Mouse (Mus musculus) bone marrow, adult 2 months (tissue): ENCODE results near the gene Tjap1.

ENCODE experiments used
- CTCF ChIP-seq: fragments of 200-500 bp; IDR thresholded peaks from 2 replicates; pipeline ENCODE4 v1.5.1; 2011; ENCODE audit warnings: low read length, control low read depth; ENCODE audit not compliant: control insufficient read depth, insufficient read depth
- POLR2A ChIP-seq: fragments of 200-500 bp; IDR thresholded peaks from 2 replicates; pipeline ENCODE4 v1.6.1; 2011; ENCODE audit warnings: low read depth, mild to moderate bottlenecking, control low read depth, low read length, borderline replicate concordance; ENCODE audit not compliant: control insufficient read depth

GRCm38 (mm10) chr17:46277586-46277985 is 5.2 kb downstream of the Tjap1 start:
- no peak for TF ChIP-seq POLR2A
- TF ChIP-seq CTCF: no peak
